Mouse (Mus musculus): ENCODE measurements around the gene Ano4.

GRCm38 (mm10) chr10:89328876-89329275, 15.7 kb downstream of the Ano4 start:
- TF ChIP-seq CTCF (IDR thresholded peaks at IDR 0.05; ENCODE audit: extremely low read depth, insufficient read depth, low read length) (no peak), POLR2A (IDR thresholded peaks at IDR 0.05; ENCODE audit: extremely low read depth, insufficient read depth, low read length) (no peak)
